Mouse (Mus musculus) testis, adult 2 months (tissue): ENCODE results near the gene Cfap161.

Source experiments
- CTCF ChIP-seq: fragments of 200-500 bp; IDR thresholded peaks from 2 replicates; pipeline ENCODE4 v1.5.1; 2012; ENCODE audit warnings: low read depth, mild to moderate bottlenecking, inconsistent platforms, low read length, moderate library complexity; ENCODE audit not compliant: control insufficient read depth, insufficient read depth, insufficient replicate concordance
- POLR2A ChIP-seq: fragments of 200-500 bp; IDR thresholded peaks from 2 replicates; pipeline ENCODE4 v1.6.1; 2012; ENCODE audit warnings: low read depth, mild to moderate bottlenecking, inconsistent platforms, low read length, moderate library complexity; ENCODE audit not compliant: control insufficient read depth

DNA sequence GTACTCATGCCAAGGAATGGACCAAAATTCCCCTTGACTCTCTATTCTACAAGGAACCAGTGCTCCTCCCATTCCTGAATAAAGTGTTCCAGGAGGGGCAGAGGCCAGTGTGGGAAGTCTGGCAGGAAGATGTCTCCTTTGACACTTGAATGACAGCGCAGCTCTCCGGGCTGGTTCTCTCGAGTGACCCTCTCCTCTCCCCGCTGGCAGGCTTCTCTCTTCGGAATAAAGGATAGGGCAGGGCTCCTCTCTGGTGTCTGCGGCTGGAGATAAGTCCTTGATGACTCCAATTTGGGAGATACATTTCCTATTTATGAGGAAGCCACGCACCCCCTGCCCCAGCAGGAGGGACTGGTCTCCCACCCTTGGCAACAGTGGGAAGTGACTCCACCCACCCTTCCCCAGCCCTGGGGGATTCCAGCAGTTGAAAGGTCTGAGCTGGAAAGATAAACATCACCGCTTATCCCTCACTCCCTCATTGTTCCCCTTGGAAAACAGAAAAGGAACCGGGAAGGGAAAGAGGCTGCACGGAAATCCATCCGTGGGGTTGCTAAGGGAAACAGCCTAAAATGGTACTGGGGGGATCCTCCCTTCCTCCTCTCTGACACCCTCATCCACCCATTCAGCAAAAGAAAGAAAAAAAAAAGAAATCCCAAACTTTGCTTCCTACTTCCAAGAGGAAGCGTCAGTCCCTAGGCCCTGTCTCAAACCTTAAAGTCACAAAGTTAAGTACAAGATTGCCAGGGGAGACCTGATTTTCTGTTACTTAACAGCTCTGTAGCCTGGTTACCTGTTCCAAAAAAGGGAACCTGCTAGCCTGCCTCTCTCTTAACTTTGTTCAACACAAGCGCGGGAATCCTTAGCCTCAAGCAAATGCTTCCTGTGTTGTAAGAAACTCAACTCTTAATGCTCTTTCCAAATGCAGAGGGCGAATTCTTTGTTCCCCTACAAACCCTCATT is 15.7 kb upstream of the Cfap161 start:
- TF ChIP-seq CTCF: no peak
- TF ChIP-seq POLR2A: no peak
